Mouse (Mus musculus) E14TG2a.4 (cell line): ENCODE data around the gene Psip1.

Source experiments
- CTCF ChIP-seq: conservative IDR thresholded peaks from 2 replicates; pipeline ENCODE4 v1.5.1; 2014; ENCODE audit warnings: low read length
- POU5F1 ChIP-seq: IDR thresholded peaks from 2 replicates; pipeline ENCODE4 v1.6.1; 2014; ENCODE audit warnings: low read length, borderline replicate concordance

- TF ChIP-seq POU5F1 (no peak), CTCF (no peak)
Observed at GRCm38 (mm10) chr4:83468208-83468607, 18.1 kb downstream of the Psip1 start.
